Mouse (Mus musculus) c-Kit-positive CD71-positive TER-119-negative erythroid progenitor cells, embryonic 14.5 days (primary cell): ENCODE data around the gene Slc35f4.

Source experiments
- DNase-seq: peaks from one replicate; pipeline ENCODE4 v3.0.0-alpha.2; 2013; ENCODE audit warnings: low read depth

Gene Slc35f4

DNA sequence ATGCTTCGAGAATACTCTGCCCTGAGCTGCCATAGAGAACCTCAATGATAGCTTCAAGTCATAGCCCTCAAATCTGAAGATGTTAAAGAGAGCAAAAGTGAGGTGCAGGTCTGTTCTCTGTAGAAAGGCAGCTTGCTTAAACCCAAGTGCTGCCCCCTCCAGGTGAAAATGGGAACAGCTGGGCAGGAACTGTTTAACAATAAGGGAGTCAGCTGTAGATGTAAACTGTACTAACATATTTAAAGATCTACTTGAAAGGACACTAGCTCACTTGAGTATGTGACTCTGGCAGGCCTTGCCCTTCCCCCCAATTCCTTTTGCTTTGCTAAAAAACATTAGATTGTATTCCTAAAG is 177.0 kb downstream of the Slc35f4 start:
- DNase-seq: peak; percentile 5

GRCm38 (mm10) chr14:49348164-49348896 is 177.5 kb downstream of the Slc35f4 start:
- DNase-seq: no peak

- no peak for DNase-seq
Observed at GRCm38 (mm10) chr14:49345835-49346234, 180.0 kb downstream of the Slc35f4 start.

- DNase-seq: no peak
Observed at GRCm38 (mm10) chr14:49337011-49337410, 188.8 kb downstream of the Slc35f4 start.

DNA sequence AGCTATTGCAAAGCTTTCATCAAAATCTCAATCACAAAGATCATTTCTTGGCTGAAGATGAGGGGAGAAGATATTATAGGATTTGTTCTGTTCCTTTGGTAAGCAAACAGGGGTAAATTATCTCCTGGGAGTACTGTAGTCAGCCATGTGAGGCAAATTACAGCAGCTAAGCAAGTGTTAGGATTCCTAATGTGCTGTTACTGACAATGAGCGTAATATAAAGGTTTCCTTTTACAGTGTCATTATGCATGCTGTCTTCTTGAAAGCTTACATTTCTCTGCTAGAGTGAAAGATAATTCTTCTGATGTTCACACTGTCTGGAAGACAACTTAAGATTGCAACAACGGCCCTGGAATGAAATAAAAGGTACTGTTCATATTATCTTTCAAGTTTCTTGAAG is 192.0 kb downstream of the Slc35f4 start:
- DNase-seq: no peak

- no peak for DNase-seq
Observed at GRCm38 (mm10) chr14:49316493-49316894, 209.4 kb downstream of the Slc35f4 start.

DNA sequence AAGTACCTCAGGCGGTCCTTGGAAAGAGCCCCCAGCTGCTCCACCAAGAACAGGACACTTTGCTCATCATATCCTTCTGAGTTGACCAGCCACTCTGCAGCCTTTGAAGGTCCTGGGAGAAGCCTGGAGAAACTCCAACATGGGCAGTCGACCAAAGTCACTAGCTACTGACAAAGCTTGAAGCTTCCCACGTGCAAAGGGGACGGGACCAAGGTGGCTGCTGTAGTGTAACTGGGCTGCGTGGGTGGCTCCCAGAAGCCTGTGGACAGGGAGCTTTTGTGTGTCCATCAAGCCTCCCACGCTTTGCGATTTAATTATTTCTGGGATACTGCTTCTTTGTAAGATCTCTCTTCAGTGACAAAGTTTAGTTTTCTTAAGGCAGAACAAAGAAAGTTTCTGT is 211.9 kb downstream of the Slc35f4 start:
- no peak for DNase-seq

DNA sequence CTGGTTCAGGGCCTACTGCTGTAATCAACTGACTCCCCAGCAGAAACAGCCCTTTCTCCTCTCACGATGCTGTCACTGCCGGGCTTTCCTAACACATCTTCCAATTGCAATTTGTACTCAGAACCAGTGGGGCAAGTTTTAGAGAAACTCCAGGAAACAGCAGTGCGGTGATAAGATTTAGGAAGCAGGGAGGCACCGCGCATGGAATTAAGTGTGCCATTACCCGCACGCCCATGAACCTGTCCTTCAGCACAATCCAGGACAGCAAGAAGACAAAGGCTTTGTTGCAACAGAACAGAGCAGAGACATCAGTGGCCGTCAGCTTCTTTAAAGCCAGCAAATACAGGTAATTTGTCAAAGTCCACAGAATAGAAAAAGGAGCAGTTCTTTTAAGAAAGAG is 212.5 kb downstream of the Slc35f4 start:
- DNase-seq: no peak

DNA sequence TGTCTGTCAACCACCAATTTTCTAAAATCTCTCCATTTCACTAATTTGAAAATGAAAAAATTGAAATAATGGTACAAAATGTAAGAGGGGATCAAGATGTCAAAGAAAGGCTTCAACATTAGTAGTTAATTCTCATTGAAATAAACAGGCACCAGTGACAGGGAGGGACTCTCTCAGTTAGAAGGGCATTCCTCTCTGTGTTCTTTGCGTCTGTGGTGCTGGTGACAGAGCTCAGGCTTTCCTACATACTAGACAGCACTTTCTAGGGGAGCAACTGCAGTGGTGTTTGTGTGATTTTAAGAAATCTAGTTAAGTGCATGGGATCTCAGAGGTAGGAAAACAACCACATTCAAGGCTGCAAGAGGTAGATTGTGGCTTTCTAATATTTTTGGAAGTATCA is 214.3 kb downstream of the Slc35f4 start:
- no peak for DNase-seq

- DNase-seq: no peak
Observed at GRCm38 (mm10) chr14:49311091-49311492, 214.8 kb downstream of the Slc35f4 start.

DNA sequence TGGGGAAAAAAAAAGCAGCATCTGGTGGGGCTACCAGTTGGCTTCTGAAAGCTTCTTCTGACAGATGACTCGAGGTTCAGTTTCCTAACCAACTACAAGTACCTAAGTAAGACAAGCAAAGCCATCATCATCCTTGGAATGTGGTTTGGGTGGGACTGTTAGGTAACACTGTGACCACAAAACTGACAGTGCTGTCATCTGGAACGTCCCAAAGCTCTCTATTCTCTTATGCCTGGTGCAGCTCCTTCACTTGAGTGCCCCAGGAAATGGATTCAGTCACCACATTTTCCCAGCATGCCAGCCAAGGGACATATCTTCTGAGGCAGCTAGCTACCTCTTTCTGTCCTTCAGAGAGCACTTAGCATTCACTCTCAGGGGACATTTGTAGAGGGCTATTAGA is 216.2 kb downstream of the Slc35f4 start:
- no peak for DNase-seq

DNA sequence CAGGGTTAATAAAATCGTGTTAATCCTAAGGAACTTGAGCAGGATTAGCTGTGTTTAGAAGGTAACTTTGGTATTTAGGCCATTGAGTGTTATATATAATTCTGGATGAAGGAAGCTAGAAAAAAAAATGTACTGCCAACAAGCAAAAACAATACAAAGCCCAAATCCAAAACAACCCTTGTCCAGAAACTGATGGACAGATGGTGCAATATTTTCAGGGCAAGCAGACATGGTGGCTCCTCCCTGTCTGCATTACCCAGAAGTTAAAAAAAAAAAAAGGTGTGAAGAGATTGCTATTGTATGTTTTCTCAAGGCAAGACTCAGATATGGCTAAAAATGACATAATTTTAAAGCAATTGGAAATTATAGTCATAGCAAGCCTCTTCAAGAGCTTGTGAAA is 217.3 kb downstream of the Slc35f4 start:
- DNase-seq: no peak

GRCm38 (mm10) chr14:49307842-49308241 is 218.0 kb downstream of the Slc35f4 start:
- DNase-seq: no peak

- DNase-seq: no peak
Observed at GRCm38 (mm10) chr14:49305534-49306409, 220.1 kb downstream of the Slc35f4 start.

GRCm38 (mm10) chr14:49302271-49302857 is 223.5 kb downstream of the Slc35f4 start:
- DNase-seq: no peak

- DNase-seq: no peak
Observed at GRCm38 (mm10) chr14:49300981-49301619, 224.7 kb downstream of the Slc35f4 start.

DNA sequence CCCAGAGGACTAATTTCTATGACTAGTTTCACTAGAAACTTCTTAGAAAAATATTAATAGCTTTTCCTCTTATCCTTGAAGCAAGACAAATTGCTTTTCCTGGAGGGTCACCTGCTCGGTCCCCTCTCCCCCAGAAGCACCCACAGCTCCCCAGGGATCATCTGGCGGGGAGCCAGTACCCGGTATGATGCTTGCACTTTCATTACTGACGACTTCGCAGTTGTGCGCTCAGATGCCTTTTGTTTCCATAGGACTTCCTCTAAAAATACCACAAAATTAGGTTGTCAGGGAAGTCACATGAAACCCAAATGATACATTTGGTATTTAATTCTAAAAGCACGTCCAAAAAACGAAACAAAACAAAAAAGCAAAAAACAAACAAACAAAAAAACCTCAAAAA is 225.5 kb downstream of the Slc35f4 start:
- DNase-seq: no peak

DNA sequence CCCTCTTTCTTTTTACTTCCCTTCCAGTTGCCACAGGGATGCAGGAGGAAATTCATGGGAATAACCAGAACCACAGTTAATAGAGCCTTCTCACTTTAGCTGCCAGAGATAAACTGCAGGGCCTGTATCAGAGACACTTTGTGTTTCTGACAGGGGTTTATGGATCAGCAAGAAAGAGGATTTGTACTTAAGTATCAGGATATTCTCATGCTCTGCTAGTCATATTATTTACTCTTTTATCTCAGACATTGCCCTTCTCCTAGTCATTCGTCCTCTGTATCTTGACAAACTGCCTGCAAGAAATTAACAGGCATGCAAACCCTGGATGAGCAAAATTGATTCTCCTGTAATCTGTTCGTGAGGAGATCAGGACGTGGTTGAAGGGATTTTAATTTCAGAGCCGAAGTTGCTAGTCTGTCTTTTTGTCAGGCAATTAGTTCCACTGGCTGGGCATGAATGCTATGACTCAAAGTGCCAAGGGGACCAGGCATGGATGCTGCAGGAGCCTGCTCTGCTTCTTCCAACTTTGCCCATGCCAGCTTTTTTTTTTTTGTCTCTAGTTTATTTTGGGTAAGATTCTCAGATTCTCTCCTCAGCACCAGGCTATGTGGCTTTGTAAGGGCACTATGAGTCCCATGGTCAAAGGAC is 231.9 kb downstream of the Slc35f4 start:
- DNase-seq: no peak

GRCm38 (mm10) chr14:49290029-49290745 is 235.7 kb downstream of the Slc35f4 start:
- DNase-seq: no peak

DNA sequence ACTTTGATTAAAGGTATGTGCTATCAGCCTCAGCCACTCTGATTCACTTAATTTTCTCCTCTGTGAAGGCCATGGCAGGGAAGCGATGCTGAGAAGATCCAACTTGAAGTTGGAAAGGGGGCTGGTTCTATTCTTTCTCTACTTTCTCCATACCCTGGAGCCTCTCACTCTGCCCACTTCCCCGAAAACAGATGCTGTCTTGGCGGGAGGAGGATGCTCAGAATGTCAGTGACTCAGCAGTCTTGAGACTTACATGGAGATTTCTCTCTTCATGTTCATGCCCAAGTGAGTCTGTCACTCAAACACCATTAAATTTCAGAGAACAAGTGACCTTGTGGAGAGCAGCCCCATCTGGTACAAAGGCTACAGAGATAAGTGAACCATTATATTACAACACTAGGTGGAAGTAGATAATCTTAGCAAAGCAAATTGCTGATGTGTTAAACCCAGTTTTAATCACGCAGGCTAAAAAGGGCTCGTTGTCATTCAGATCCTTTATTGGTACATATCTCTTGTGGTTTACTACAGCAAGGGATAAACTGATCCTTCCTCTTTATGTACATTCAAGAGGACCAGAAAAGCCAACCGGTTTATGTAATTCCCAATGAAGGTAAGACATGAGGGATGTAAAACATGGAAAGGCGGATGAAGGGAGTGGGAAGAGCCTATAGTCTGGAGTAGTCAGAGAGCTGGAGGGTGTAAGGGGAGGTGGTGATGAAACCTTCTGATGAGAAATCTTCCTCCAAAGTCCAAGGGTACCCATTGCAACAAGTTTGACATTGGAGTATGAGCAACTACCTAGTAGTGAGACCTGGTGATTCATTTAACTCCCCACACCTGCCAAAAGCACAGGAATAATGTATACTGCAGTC is 241.8 kb downstream of the Slc35f4 start:
- no peak for DNase-seq
